Mouse (Mus musculus): ENCODE measurements around the gene Pkdrej. TPM values are rescaled to one million over a fixed set of nuclear protein-coding genes. Genes with fewer than 3 reads are reported as not detected.

The Pkdrej gene
- polyA plus RNA-seq, 1 experiment from 2014 or later = not detected

DNA sequence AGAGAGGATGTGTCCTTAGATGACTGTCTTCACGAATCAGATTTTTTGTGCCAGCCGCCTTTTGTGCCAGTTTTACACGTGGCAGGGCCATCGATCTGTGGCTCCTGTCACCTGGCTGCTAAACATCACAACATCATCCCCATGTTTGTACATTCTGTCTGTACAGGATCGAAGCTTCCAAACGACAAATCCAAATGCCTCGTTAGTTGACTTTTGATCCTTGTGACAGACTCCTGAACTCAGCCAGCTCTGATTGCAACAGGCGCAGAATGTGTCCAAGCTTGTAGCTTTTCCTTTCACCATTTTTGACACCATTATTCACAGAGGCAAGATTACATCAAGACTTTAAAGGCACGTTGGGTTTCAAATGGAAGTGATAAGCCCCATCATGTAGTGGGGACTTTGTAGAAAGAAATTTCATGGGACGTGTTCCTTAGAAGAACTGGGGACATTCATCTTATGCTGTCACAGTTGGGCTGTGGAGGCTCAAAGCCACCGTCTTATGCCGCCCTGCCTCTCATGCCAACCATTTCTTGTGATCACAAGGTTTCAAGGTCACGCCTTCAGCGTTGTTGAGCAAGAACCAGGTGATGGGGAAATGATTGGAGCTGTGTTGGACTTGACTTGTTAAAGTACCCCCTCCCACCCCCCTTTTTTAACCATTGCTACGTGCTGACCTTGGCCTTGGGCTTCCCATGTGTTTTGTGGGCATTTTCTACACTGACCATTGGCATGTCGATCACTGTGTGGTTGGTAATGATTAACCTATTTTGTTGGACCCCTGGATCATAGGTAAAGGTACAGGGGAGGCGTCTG is 50.0 kb downstream of the Pkdrej start:
- no peak overlapping the region for H3K4me3 ChIP-seq (ENCODE audit: low read depth, low read length)
- ATAC-seq (replicated peaks; ENCODE audit: low FRiP score) (no peak), DNase-seq (ENCODE audit: low spot score) (no peak)
- H3K4me1 ChIP-seq (replicated peaks; ENCODE audit: control insufficient read depth, insufficient read depth, low read length) = no peaks in the 10 kb centered on the region
- 88% methylated on average over 17 of the region's 17 CpGs for WGBS
- H3K27me3 ChIP-seq (ENCODE audit: control insufficient read depth, insufficient read depth, low read length) = no peaks in the 10 kb centered on the region
- H3K9me3 ChIP-seq (ENCODE audit: control insufficient read depth, low read length) = no peaks in the 10 kb centered on the region
- no peak overlapping the region for H3K27ac ChIP-seq (ENCODE audit: low read depth, low read length)
- H3K36me3 ChIP-seq (ENCODE audit: control insufficient read depth, insufficient read depth, low read length) = no peaks in the 10 kb centered on the region
- H3K9ac ChIP-seq (ENCODE audit: low read length) = no peak overlapping the region
- H3K4me2 ChIP-seq (ENCODE audit: low read depth, low read length, severe bottlenecking) = no peak overlapping the region

DNA sequence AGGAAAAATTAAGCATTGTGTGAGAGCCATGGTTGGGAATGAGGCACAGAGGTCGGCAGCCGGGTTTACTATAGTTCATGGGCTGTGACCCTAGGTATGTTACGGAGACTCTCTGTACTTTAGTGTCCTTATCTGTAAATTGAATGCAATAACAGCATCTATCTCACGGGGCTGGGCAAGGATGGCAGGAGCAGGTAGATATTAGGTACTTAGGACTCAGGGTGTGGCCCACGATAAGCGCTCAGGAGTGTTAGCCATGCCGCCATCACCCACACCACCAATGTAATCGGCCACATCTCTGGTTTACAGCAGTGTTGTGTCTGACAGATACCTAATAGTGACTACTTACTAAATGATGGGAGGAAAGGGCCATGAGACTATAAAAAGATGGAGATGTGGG is 52.5 kb downstream of the Pkdrej start:
- Histone ChIP-seq H3K4me1 (replicated peaks; ENCODE audit: control insufficient read depth, insufficient read depth, low read length) (no peaks in the 10 kb centered on the region), H3K4me3 (ENCODE audit: low read depth, low read length) (no peak overlapping the region), H3K27me3 (ENCODE audit: control insufficient read depth, insufficient read depth, low read length) (no peaks in the 10 kb centered on the region), H3K36me3 (ENCODE audit: control insufficient read depth, insufficient read depth, low read length) (no peaks in the 10 kb centered on the region), H3K9me3 (ENCODE audit: control insufficient read depth, low read length) (no peaks in the 10 kb centered on the region), H3K9ac (ENCODE audit: low read length) (no peak overlapping the region), H3K27ac (ENCODE audit: low read depth, low read length) (no peak overlapping the region), H3K4me2 (ENCODE audit: low read depth, low read length, severe bottlenecking) (no peak overlapping the region)
- WGBS = 89% methylated on average over 8 of the region's 8 CpGs
- DNase-seq (ENCODE audit: low spot score) (no peak), ATAC-seq (replicated peaks; ENCODE audit: low FRiP score) (no peak)

DNA sequence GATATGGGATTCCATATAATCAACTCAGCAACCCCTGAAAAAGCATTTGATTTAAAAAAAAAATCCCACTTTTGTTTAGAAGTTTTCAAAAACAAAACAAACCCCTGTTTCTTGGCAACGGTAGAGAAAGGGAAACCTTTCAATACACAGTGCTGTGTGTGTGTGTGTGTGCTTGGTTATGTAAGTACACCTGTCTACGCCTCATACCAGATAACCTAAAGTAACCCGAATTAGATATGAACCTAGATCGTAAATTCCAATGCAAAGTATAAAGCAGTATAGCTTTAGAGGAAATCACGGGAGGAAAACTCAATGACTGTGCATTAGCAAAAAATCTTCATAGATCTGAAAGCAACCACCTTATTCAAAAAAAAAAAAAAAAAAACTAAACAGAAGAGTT is 54.9 kb downstream of the Pkdrej start:
- Histone ChIP-seq H3K36me3 (ENCODE audit: control insufficient read depth, insufficient read depth, low read length) (no peaks in the 10 kb centered on the region), H3K9me3 (ENCODE audit: control insufficient read depth, low read length) (no peaks in the 10 kb centered on the region), H3K27me3 (ENCODE audit: control insufficient read depth, insufficient read depth, low read length) (no peaks in the 10 kb centered on the region), H3K27ac (ENCODE audit: low read depth, low read length) (no peak overlapping the region), H3K4me2 (ENCODE audit: low read depth, low read length, severe bottlenecking) (no peak overlapping the region), H3K4me3 (ENCODE audit: low read depth, low read length) (no peak overlapping the region), H3K4me1 (replicated peaks; ENCODE audit: control insufficient read depth, insufficient read depth, low read length) (no peaks in the 10 kb centered on the region), H3K9ac (ENCODE audit: low read length) (no peak overlapping the region)
- ATAC-seq (replicated peaks; ENCODE audit: low FRiP score) (no peak), DNase-seq (ENCODE audit: low spot score) (no peak)
- 91% methylated on average over 5 of the region's 5 CpGs for WGBS

DNA sequence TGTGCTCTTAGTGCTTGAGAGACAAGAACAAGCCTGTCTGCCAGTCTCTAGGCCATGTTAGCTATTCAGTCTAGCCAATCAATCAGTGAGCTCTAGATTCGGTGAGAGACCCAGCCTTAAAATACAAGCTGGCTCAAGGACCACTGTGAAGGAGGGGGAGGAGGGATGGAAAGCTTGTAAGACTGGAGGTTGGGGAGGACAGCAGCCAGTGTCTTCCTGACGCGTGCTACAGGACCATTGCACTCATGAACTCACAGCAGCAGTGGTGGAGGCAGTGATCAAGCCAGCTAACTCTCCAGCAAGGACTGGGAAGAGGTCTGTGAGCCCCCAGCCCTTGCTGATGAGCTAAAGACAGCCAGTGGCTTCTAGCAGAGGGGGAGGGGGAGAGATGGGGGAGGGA is 56.5 kb downstream of the Pkdrej start:
- Histone ChIP-seq H3K27ac (ENCODE audit: low read depth, low read length) (no peak overlapping the region), H3K4me2 (ENCODE audit: low read depth, low read length, severe bottlenecking) (no peak overlapping the region), H3K9me3 (ENCODE audit: control insufficient read depth, low read length) (no peaks in the 10 kb centered on the region), H3K4me1 (replicated peaks; ENCODE audit: control insufficient read depth, insufficient read depth, low read length) (no peaks in the 10 kb centered on the region), H3K9ac (ENCODE audit: low read length) (no peak overlapping the region), H3K27me3 (ENCODE audit: control insufficient read depth, insufficient read depth, low read length) (no peaks in the 10 kb centered on the region), H3K36me3 (ENCODE audit: control insufficient read depth, insufficient read depth, low read length) (no peaks in the 10 kb centered on the region), H3K4me3 (ENCODE audit: low read depth, low read length) (no peak overlapping the region)
- WGBS = 59% methylated on average over 3 of the region's 3 CpGs
- no peak for DNase-seq (ENCODE audit: low spot score)
- no peak for ATAC-seq (replicated peaks; ENCODE audit: low FRiP score)

Other genes starting within 250 kb of the Pkdrej start
- 146 and 153 TPM in 2 replicates for gene Wnt7b, start 239.3 kb downstream of the Pkdrej start, polyA plus RNA-seq (2014; fragmentation: Nextera tagmentation; extraction: Ambion mirVana)
- gene Ppara, start 86.8 kb downstream of the Pkdrej start, polyA plus RNA-seq (2014; fragmentation: Nextera tagmentation; extraction: Ambion mirVana) = 0.31 and 0.51 TPM in 2 replicates
- 20.6 and 20.7 TPM in 2 replicates for gene Cdpf1, start 10.0 kb downstream of the Pkdrej start, polyA plus RNA-seq (2014; fragmentation: Nextera tagmentation; extraction: Ambion mirVana)
- 2.5 and 2.8 TPM in 2 replicates for gene Ttc38, start 10.6 kb upstream of the Pkdrej start, polyA plus RNA-seq (2014; fragmentation: Nextera tagmentation; extraction: Ambion mirVana)
- 60.8 and 62.7 TPM in 2 replicates for gene Gtse1, start 38.0 kb upstream of the Pkdrej start, polyA plus RNA-seq (2014; fragmentation: Nextera tagmentation; extraction: Ambion mirVana)
- 35.7 and 38.6 TPM in 2 replicates for gene Trmu, start 57.6 kb upstream of the Pkdrej start, polyA plus RNA-seq (2014; fragmentation: Nextera tagmentation; extraction: Ambion mirVana)
- 7.3 and 7.9 TPM in 2 replicates for gene Celsr1, start 212.0 kb upstream of the Pkdrej start, polyA plus RNA-seq (2014; fragmentation: Nextera tagmentation; extraction: Ambion mirVana)
- 15.5 and 16.6 TPM in 2 replicates for gene Gramd4, start 236.0 kb upstream of the Pkdrej start, polyA plus RNA-seq (2014; fragmentation: Nextera tagmentation; extraction: Ambion mirVana)